Mouse (Mus musculus): ENCODE measurements at regions not wholly inside any gene's neighbourhood (a gene's known extent, or its start where the extent isn't known, plus 50 kb on each side); places are given as distances from the start of the nearest gene placed in this dataset.

- no peak for TF ChIP-seq CTCF (IDR thresholded peaks at IDR 0.05; ENCODE audit: low read depth, low read length)
- TF ChIP-seq POLR2A (IDR thresholded peaks at IDR 0.05; ENCODE audit: insufficient read depth, low read length), result no peak
Measured at GRCm38 (mm10) chr15:62257955-62258354, 1335.1 kb upstream of the A1bg start.
